Mouse (Mus musculus) left cerebral cortex, postnatal 36 days (tissue): Measurements from ENCODE around the gene Tmppe. TPM values are rescaled to one million over a fixed set of nuclear protein-coding genes. Genes with fewer than 3 reads are reported as not detected.
"Not testable (repeated sequence)": the region's sequence is repeated elsewhere in the genome, so short reads cannot be mapped to it uniquely, and the experiment has no call there.

Source experiments
- DNase-seq, 2 experiments: peaks; one replicate each; pipeline ENCODE4 v3.0.0; 2021 to 2022; ENCODE audit warnings: low spot score in 2 of 2, mixed read lengths in 1 of 2
- intact Hi-C: fragments of 180-260 bp; cut with DNase I; formaldehyde crosslinking; loops from one replicate; pipeline ENCODE4 v1.15.1; 2025
- total RNA-seq, 2 experiments: library from RNA; stranded (reverse); gene quantifications; 2 replicates each; pipeline ENCODE4 v1.2.3; 2021

Gene Tmppe
- total RNA-seq: 10 to 100 TPM; 10.3 to 11.5 TPM

DNA sequence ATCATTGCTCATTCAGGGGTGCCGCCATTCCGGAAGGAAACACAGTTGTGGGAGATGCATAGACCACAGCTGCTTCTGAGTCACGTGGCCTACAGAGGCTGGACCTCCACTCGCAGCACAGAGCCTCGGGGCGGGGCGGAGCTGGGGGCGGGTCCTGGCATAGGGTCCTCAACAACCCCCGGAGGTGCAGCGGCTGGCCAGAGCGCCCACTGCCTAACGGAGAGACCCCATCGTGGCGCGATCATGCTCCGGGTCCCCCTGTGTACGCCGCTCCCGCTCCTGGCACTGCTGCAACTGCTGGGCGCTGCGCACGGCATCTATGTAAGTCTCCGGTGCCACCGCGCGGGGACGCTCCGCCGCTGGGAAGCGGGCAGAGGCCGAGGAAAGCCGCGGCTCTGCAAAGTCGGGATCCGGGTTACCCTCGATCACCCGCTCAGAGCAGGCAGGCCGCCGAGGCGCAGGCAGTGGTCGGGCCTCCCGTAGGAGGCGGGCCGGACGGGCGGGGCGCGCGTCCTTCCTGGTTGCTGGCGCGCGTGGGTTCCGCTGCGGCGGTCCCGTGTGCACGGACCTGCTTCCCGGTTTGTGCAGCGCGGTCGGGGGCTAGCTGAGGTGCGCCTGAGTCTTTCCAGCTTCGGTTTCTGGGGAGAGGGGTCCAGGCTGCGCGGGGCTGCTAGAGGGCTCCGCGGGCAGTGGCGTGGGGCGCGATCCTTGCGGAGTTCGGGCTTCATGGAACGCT is at the start of gene Tmppe, which contains the start of gene Glb1:
TSS of gene Tmppe (plus strand) at position 157 of the 736 bp plus-strand sequence.
TSS of gene Glb1 (plus strand) at position 128 of the 736 bp plus-strand sequence.
- intact Hi-C loops: no loop called here
- DNase-seq: peak; percentile 79 to 80

DNA sequence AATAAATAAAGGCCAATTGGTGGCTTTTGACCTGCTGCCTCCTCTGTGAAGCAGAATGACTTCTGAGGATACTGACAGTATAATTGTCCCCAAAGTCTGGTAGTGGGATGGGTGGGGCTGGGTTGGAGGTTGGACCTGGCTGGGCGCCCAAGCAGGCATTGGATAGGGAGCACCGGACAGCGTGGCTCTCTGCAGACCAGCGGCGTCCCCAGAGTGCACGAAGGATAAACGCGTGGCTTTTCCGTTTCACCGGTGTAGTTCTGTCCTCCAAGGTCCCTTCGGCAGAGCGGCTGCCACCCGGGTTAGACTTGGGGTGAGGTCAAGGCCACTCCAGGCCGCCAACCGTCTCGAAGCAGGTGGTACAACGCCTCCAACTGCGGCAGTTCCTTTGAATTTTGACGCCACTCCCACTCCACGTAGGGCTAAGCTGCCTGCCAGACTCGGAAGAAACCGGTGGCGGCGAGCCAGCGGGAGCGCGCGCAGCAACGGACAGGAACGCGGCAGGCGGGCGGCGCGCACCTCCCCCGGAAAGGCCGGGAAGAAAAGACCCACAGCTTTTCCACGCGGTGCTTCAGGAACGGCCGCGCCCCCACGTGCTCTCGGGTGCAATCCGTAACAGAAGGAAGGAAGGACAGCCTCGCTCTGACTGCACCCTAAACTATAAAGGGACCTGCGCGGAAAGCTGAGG is 33.0 kb upstream of the Tmppe start:
- intact Hi-C loops: no loop called here
- peak; percentile 84 to 88 for DNase-seq

DNA sequence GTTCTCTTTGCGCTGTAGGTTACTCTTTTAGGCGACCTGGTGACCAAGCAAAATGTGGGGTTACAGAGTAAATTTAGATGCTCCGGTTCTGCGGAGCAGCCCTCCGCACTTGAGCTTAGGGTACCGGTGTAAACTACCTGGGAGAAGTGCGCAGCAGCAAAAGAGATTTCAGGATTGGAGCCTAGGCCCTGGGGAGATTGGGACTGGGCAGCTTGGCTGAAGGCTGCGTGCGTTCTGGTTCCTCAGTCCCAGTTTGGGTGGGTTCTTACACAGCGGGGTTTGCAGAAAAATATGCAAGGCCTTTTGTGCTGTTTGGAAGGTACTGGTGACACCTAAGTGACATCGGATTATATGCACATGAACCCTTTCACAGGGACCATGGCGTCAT is 32.4 kb upstream of the Tmppe start:
- intact Hi-C loops: no loop called here
- DNase-seq: no peak

DNA sequence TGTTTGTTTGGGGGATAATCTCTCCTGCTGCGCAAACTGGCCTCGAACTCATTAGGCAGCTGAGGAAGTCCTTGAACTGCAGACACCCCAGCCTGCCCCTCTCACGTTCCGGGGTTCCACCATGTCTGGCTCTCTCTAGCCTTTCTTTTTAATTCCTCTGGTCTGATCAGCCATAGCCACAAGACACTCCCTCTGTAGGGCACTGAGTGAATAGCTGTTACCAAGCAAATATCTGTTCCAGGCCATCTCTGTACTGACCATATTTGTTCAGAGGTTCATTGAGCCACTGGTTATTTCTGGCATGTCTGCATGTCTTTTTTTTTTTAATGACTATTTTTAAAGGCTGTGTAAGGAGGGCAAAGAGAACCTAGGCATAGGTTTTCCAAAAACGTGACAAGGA is 31.5 kb upstream of the Tmppe start:
- intact Hi-C loops, DNase-seq: not testable (repeated sequence)

DNA sequence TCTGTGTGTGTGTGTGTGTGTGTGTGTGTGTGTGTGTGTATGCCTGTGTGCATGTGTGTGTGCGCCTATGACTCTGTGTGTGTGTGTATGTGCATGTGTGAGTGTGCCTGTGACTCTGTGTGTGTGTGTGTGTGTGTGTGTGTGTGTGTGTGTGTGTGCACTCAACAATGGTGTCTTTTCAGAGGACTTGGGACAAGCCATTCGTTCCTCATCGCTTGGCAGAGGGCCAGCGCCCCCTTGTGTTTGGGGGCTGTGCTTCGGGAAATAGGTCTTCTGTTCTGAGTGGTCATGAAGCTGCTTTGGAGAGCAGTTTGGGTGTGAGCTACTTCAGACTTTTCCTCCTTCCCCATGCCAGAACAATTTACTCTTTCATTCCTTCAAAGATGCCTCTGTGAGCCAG is 29.2 kb upstream of the Tmppe start:
- intact Hi-C loops: loop anchor here (5.0 kb wide), 1 partner anchor 279 kb away; no protein-coding TSS in a partner anchor
- DNase-seq: not testable (repeated sequence)

DNA sequence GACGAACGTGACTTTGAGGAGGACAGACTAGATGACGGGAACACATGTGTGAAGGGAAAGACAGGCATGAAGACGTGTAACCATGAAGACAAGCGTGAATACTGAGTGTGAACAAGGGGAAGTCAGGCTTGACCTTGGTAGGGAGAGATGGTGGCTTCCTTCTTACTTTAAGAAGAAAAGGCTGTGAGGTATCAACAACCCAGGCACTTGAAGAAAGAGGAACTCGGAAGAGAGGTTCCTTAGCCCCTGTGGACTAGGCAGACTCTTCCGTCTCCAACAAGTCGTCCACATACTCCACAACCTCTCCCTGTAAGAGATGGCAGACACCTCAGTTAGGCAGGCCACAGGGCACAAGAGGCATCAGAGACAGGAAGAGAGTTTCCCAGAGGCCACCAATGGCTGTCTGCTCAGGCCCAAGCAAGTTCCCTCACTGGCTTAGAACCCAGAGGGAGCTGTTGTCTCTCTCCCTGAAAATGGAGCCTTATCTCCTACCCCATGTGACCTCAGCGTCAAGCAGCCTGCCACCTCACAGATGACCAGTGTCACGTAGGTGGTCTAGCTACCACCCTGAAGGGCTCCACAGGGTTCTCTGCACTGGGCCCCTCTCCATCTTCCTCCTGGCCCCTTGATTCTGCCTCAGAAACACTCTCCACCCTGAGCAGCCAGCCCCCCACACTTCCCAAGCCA is 25.5 kb upstream of the Tmppe start:
- intact Hi-C loops: no loop called here
- no peak for DNase-seq

DNA sequence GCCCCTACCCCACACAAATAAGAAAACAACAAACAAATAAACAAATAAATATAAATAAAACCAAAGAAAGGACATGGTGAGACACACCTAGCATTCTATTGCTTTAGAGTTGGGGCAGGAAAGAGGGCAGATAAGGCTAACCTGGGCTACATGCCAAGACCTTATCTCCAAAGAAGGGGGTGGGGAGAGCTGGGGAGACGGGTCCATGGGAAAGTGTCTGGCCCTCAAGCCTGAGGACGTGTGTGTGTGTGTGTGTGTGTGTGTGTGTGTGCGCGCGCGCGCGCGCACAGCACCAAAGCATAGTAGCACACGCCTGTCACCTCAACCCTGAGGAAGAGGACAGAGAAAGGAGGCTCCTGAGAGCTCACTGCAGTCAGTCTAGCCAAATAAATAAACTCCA is 23.7 kb upstream of the Tmppe start:
- intact Hi-C loops: no loop called here
- DNase-seq: no peak

DNA sequence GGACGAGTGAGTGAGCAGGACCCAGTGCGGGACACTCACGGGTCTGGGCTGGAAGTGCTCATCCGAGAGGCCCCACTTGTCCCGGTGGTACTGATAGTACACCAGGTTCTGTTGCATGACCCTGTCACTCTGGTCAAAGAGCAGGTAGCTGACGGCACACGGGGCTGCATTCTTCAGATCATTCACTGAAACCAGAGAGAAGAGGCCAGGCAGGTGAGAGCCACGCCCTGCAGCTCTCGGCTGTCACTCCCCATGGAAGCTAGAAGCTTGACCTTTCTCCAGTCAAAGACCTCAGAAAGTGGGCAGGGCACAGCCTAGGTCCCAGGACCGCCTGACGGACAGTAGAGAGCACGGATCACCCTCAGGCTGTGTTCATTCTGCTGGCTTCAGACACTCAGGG is 21.0 kb upstream of the Tmppe start:
- intact Hi-C loops: loop anchor here (2.0 kb wide), 1 partner anchor 61 kb away; no protein-coding TSS in a partner anchor
- no peak for DNase-seq

DNA sequence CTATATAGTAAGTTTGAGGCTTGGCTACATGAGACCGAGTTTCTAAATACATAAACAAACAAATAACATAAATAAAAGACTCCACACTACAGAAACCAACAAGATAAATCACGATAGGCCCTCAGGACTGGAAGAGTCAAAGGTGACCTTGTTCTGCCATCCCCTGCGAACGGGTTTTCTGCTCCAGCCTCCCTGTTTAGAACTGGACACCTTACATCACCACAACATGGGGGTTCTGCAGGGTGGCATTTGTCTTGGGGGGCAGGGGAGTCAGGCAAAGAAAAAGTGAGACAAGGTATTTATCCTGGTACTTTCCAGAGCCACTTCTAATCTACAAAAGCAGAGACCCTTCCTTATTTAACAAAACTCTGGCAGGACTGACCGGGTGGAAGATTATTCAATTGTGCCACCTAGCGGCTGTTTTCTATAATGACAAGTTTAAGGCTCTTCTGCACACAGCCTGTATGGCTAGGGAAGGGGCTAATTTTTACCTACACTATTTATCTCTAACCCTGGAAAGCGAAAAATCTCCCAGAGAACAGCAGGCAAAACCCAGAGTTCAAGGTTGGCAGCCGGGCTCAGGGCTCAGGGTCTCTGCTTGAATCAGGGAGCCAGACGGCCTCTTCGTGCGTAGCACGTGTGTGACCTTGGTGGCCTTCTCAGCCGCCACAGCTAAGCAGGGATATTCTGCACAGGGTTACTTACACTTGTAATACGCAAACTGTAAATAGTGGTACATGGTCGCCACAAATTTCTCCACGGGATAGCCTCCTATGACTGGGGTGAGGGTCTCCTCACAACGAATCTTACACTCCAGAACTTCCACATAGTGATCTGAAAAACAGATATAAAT is 19.8 kb upstream of the Tmppe start:
- intact Hi-C loops: loop anchor here (2.0 kb wide), 1 partner anchor 62 kb away; no protein-coding TSS in a partner anchor
- DNase-seq: peak in 1 of 2 experiments; percentile 27

DNA sequence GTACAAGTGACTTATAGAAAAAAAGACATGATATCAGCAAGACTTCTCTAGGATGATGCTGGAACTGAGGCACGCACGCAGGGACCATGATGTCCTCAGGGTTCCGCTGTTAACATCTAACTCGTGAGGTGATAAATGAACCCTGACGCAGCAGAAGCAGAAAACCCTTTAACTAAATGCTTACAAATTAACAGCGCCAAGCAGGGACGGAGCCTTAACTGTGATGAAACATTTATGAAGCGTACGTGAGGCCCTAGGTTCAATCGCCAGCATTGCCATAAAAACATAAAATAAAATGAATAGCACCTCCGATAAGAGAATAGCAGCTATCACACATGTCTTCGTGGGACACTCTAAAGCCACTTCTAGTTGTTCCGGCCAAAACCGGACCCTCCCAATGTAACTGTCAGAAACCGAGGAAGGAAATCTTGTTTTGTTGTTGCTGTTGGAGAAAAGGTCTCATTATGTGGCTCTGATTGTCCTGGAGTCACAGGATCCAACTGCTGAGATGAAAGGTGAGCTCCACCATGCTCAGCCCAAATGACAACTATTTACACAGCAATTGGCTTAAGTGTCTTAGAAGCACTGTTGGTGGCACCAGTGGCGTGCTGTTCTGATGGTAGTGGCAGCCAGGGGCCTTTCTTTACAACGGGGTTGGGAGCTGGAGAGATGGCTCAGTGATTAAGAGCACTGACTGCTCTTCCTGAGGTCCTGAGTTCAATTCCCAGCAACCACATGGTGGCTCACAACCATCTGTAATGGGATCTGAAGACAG is 17.8 kb upstream of the Tmppe start:
- intact Hi-C loops: no loop called here
- DNase-seq: no peak

DNA sequence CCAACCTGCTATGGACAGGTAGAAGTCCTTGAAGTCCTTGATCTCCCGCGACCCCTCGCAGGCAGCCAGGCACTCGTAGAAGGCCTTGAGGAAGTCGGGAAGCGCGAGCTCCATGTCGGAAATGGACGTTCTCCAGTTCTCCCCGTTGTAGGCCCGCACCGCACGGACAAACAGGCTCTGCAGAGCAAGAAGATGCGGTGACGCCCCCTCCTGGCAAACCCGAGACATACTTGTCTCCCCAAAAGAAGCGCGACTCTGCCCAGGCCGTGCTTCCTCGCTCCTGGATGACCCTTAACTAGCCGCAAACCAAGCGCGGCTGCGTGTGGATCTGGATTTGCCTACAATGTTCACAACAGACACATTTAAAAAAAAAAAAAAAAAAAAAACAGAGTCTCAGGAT is 16.2 kb upstream of the Tmppe start:
- no peak for DNase-seq
- intact Hi-C loops: no loop called here

DNA sequence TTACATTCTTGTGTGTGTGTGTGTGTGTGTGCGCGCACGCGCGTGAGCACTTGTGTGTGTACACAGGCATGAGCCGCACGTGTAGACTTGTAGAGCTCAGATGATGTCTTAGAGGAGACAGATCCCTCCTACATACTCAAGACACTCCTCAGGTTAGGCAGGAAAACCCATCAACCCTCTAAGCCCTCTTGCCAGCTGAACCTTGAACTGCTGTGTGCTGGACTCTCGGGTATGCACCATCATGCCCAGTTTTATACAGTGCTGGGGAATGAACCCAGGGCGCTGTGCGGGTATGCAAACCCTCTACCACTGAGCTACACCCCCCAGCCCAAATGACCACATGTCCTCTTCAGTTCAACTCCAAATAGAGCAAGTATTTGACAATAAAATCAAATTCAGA is 15.7 kb upstream of the Tmppe start:
- no peak for DNase-seq
- intact Hi-C loops: no loop called here

DNA sequence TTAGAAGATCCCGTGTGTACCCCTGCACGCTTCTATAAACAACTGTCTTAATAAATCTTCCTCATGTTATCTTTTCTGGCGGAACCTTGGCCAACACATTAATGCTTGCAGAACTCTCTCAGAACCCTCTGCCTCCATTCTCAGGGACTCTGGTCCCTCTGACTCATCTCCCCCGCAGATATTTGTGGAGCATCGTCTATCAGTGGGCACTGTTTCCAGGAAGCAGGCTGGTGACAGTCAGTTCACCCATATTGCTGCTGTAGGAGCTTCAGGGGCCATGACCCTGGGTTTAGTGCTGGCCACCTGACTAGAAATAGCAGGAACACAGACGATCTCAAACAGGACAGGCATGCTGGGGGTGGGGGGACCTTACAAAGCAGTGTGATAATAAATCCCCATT is 13.8 kb upstream of the Tmppe start:
- intact Hi-C loops: no loop called here
- no peak for DNase-seq

DNA sequence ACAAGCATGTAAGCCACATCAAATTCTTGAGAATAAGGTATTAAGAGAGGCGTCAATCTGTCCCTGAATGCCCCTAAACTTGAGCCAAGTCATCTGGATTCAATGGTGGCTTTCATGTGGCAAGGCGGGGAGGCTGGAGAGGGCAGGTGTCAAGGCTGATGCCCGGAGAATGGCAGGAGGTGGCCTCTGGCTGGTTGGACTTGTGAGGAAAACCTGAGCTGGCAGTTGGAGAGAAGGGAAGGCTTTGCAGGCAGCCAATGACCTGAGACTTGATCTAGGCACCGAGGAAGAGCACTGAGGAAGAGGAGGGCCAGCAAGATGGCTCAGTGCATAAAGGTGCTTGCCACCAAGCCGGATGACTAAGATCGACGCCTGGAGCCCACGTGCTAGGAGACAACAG is 12.6 kb upstream of the Tmppe start:
- no peak for DNase-seq
- intact Hi-C loops: no loop called here

DNA sequence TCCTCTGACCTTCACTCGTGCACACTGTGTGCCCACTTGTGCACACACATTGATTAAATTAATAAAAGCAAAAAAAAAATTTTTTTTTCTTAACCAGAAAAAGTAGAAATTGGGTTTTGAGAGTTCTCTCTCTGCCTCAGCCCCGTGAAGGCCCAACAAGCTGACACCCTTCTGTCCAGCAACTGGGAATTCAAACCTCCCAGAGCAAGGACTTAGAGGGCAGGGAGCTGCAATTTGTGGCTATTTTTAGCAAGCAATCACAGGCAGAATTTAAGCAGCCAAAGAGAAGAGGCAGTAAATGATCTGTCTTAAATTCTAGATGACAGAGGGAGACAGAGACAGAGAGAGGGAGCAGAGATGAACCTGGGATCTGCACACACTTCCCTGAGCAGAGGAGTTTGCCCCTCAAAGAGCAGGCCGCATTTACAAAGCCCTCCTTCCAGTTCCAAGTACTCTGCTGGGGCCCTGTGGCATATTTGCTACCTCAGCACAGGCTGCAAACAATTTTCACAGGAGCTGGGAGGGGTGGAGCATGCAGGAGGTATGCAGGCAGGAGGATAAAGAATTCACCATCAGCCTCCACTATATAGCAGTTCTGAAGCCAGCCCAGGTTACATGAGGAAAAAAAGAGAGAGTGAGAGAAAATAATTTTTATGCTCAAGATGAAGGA is 12.1 kb upstream of the Tmppe start:
- DNase-seq: no peak
- intact Hi-C loops: no loop called here

DNA sequence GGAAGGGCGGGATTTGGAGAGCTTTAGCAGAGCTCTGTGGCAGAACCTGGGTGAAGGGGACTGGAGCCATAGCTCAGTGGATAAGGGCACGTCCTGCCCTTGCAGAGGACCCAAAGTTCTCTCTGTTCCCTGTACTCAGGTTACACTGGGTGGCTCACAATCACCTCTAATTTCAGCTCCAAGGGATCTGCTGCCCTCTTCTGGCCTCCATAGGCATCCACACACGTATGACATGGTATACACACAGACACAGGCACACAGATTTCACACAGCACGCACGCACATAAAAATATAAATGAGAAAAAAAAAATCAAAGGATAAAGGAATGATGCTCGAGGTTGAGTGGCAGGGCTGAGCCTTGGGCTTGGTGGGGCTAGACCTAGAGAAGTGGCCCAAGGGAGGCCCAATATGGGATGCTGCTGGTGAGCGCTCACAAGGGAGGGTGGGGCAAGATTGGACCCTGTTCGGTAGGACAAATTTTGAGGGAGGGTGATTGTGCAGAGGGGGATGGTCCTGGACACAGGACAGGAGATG is 11.5 kb upstream of the Tmppe start:
- no peak for DNase-seq
- intact Hi-C loops: no loop called here

DNA sequence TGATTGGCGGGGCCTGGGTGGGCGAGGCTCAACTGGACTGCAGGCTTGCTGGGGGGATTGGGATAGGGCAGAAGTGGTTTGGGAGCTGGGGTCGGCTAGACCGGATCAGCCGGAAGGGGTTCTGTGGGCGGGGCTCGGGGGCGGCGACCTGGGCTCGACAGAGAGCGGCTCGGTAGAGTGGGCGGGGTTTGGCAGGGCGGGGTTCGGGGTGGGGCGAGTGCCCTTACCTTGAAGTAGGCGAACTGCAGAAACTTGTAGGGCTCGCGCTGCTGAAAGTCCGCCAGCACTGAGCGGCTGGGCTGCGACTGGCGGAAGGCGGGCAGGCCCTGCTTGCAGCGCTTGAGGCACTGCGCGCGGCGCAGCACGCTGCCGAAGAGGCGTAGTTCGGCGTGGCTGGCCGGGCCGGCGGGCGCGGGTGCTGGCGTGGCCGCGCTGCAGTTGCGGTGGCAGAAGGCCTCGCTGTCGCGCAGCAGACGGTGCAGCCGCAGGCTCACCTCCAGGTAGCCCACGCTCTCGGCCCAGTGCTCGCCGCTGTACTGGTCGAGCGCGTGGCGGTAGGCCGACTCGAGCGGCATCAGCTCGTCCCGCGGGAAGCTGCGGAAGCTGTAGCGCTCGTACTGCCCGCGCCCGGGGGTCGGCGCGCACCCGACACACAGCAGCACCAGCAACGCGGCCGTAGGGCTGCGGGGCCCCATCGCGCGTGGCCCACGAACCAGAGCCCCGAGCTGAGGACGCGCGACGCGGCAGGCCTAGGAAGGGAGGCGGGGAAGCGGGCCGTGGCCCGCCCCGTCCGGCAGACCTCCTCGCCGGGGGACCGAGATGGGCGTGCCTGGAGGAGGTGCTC is 10.8 kb upstream of the Tmppe start, which contains the start of gene Crtap:
TSS of gene Crtap (minus strand) at position 771 of the 844 bp plus-strand sequence.
- intact Hi-C loops: no loop called here

More for the DNA sequence above, 10.8 kb upstream of the Tmppe start, which contains the start of gene Crtap:
- peak; percentile 41 to 60 for DNase-seq
